Mouse (Mus musculus) embryonic facial prominence, embryonic 15.5 days (tissue): ENCODE data around the gene Unc13d. TPM values are rescaled to one million over a fixed set of nuclear protein-coding genes. Genes with fewer than 3 reads are reported as not detected.

ENCODE experiments used
- ATAC-seq: fragments of 200-750 bp; cut with Nextera tagmentation; 2 replicates; pipeline ENCODE4 v1.8.0; 2017; ENCODE audit warnings: low read depth, moderate TSS enrichment; ENCODE audit not compliant: insufficient number of reproducible peaks, low FRiP score, low TSS enrichment
- H3K27ac ChIP-seq: fragments of 300-500 bp; sonication (generic); replicated peaks from 2 replicates; pipeline ENCODE4 v1.5.1; 2015; ENCODE audit warnings: mild to moderate bottlenecking, inconsistent platforms
- H3K27me3 ChIP-seq: fragments of 300-500 bp; sonication (generic); 2 replicates; pipeline ENCODE4 v1.6.1; 2015; ENCODE audit warnings: inconsistent platforms
- H3K36me3 ChIP-seq: fragments of 300-500 bp; sonication (generic); 2 replicates; pipeline ENCODE4 v1.6.1; 2015; ENCODE audit warnings: mild to moderate bottlenecking, inconsistent platforms
- H3K4me1 ChIP-seq: fragments of 300-500 bp; sonication (generic); 2 replicates; pipeline ENCODE4 v1.6.1; 2015; ENCODE audit warnings: inconsistent platforms
- H3K4me2 ChIP-seq: fragments of 300-500 bp; sonication (generic); replicated peaks from 2 replicates; pipeline ENCODE4 v1.6.1; 2015; ENCODE audit warnings: mild to moderate bottlenecking, inconsistent platforms
- H3K4me3 ChIP-seq: fragments of 300-500 bp; sonication (generic); replicated peaks from 2 replicates; pipeline ENCODE4 v1.5.1; 2015; ENCODE audit warnings: mild to moderate bottlenecking, inconsistent platforms
- H3K9ac ChIP-seq: fragments of 300-500 bp; sonication (generic); 2 replicates; pipeline ENCODE4 v1.6.1; 2015; ENCODE audit warnings: inconsistent platforms
- H3K9me3 ChIP-seq: fragments of 300-500 bp; sonication (generic); replicated peaks from 2 replicates; pipeline ENCODE4 v1.6.1; 2016; ENCODE audit warnings: inconsistent platforms
- WGBS: fragments of 180-500 bp; shearing (Covaris S2); methylation state at CpG from one replicate; pipeline ENCODE4 v1.1.7; 2015; 5-methylcytosine and 5-hydroxymethylcytosine counted together
- polyA plus RNA-seq: library from polyadenylated mRNA; unstranded; fragments of >200 nt; fragmentation: Nextera tagmentation; extraction: Ambion mirVana; gene quantifications from 2 replicates; pipeline ENCODE4 v1.2.1, GENCODE M21; 2015

Unc13d gene
- polyA plus RNA-seq, 1 experiment from 2014 or later = 4.8 TPM

DNA sequence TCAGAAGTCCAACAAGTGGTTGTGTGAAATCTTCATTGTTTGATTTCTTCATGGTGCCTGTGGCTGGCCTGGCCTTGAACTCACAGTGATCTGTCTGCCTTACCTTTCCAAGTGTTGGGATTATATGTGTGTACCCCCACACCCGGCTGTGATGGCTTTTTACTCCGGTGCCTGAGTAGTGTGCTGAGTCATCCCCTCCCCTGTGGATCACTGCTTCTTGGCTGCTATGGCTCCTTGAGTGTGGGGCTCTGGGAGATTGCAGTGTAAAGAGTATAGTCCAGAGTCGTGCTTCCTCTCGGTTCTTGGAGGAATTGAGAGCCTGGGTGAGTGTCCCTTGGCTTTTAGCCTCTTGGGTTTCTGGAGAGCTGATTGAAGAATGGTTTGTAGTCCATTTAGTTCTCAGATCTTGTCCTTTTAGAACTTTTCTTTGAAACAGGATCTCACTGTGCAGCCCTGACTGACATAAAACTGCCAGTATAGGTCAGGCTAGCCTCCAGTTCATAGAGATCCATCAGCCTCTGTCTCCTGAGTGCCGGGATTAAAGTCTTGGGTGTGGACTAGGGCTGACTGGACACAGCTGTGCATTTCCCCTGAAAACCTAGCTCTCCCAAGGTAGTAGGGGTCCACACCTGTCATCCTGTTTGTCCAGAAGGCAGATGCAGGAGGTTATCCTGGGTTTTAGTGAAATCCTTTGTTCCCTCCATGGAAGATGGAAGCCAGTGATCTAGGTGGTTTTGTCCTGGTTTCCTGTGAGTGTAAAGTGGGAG, 35.2 kb downstream of the Unc13d start:
- no peaks in the 10 kb centered on the region for H3K27me3 ChIP-seq
- H3K27ac ChIP-seq = no peak overlapping the region
- H3K9ac ChIP-seq = no peak overlapping the region
- H3K4me3 ChIP-seq = no peak overlapping the region
- no peaks in the 10 kb centered on the region for H3K4me1 ChIP-seq
- no peaks in the 10 kb centered on the region for H3K9me3 ChIP-seq
- H3K4me2 ChIP-seq = no peak overlapping the region
- H3K36me3 ChIP-seq = peaks cover 64% of the 10 kb centered on the region
- ATAC-seq = no peak
- 75% methylated on average over 5 of the region's 5 CpGs for WGBS

DNA sequence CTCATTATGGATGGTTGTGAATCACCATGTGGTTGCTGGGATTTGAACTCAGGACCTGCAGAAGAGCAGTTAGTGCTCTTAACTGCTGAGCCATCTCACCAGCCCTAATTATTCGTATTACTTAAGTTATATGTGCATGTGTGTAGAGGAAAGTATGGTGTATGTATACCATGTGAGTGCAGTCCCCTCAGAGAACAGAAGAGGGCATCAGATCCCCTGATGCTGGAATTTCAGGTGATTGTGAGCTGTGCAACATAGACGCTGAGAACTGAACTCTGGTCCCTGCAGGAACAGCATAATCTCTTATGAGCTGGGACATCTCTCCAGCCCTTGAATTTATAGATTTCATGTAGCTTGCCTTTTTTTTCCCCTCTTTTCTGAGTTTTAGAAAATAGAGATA, 35.9 kb downstream of the Unc13d start:
- no peaks in the 10 kb centered on the region for H3K9me3 ChIP-seq
- no peak for ATAC-seq
- no peak overlapping the region for H3K27ac ChIP-seq
- H3K4me2 ChIP-seq = no peak overlapping the region
- H3K36me3 ChIP-seq = peaks cover 57% of the 10 kb centered on the region
- H3K27me3 ChIP-seq = no peaks in the 10 kb centered on the region
- H3K4me3 ChIP-seq = no peak overlapping the region
- H3K4me1 ChIP-seq = no peaks in the 10 kb centered on the region
- 95% methylated on average over 2 of the region's 2 CpGs for WGBS
- H3K9ac ChIP-seq = no peak overlapping the region

DNA sequence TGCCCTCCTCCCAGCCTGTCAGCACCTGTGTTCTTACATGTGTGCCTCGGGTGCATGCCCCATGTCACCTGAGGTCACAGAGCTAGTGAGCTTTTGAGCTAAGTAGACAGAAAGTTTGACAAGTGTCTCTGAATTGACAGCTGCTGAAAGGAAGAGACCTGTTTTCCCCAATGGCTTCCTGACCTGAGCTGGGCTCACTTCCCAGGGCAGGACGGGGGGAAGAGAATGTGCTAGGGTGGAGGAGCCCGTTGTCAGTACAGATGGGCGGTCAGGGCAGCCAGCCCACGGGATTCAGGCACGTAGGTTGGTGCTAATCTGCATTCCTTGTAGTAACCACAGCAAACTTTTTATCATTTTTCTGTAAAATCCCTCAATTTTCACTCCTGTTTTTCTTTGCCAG, 37.2 kb downstream of the Unc13d start:
- 77% methylated on average over 6 of the region's 6 CpGs for WGBS
- Histone ChIP-seq H3K9ac (no peak overlapping the region), H3K4me1 (no peaks in the 10 kb centered on the region), H3K9me3 (no peaks in the 10 kb centered on the region), H3K27me3 (no peaks in the 10 kb centered on the region), H3K36me3 (peaks cover 49% of the 10 kb centered on the region), H3K4me3 (no peak overlapping the region), H3K27ac (no peak overlapping the region), H3K4me2 (no peak overlapping the region)
- no peak for ATAC-seq

DNA sequence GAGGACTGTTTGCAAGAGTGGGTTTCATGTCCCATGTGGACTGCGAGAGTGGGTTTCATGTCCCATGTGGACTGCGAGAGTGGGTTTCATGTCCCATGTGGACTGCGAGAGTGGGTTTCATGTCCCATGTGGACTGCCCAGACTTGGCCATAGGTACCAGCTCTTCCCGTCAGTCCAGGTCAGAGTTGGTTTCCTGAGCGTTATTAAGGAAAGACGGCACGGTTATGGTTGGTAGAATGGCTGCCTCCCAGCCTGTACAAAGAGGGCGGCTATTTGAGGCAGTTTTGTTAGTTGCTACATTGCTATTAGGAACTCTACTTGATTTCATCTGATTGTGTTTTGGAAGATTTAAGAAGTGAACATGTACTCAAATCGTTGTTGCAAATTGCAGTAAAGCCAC, 39.9 kb downstream of the Unc13d start:
- Histone ChIP-seq H3K4me3 (no peak overlapping the region), H3K27ac (no peak overlapping the region), H3K9ac (no peak overlapping the region), H3K36me3 (peaks cover 45% of the 10 kb centered on the region), H3K4me2 (no peak overlapping the region), H3K9me3 (no peaks in the 10 kb centered on the region), H3K4me1 (0 out of 2 replicates have a peak, but pooled peaks cover under 1% of the 10 kb centered on the region), H3K27me3 (no peaks in the 10 kb centered on the region)
- no peak for ATAC-seq
- 88% methylated on average over 9 of the region's 9 CpGs for WGBS

- 79% methylated on average over 3 of the region's 3 CpGs for WGBS
- Histone ChIP-seq H3K27me3 (no peaks in the 10 kb centered on the region), H3K4me1 (peaks cover 9% of the 10 kb centered on the region), H3K4me2 (no peak overlapping the region), H3K9ac (no peak overlapping the region), H3K9me3 (no peaks in the 10 kb centered on the region), H3K36me3 (peaks cover 40% of the 10 kb centered on the region), H3K4me3 (no peak overlapping the region), H3K27ac (no peak overlapping the region)
- ATAC-seq = no peak
Measured at GRCm38 (mm10) chr11:116036671-116037070, 41.1 kb downstream of the Unc13d start.

DNA sequence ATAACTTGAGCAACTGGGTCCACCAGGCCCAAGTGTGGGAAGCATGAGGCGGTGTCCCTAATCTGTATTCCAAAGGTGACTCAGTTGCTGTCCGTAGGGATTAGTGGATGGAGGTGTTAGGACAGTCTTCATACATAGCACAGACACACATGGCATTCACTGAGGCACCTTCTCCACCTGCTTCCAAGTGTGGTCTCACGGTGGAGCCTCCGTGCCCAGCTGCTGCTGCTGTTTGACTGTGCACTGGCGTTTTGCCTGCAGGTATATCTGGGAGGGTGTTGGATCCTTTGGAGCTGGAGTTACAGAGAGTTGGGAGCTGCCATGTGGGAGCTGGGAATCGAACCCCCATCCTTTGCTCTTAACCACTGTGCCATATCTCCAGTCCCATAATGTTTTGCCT, 43.2 kb downstream of the Unc13d start:
- Histone ChIP-seq H3K4me2 (no peak overlapping the region), H3K4me1 (peaks cover 15% of the 10 kb centered on the region), H3K4me3 (no peak overlapping the region), H3K36me3 (peaks cover 25% of the 10 kb centered on the region), H3K9ac (no peak overlapping the region), H3K27me3 (no peaks in the 10 kb centered on the region), H3K27ac (no peak overlapping the region), H3K9me3 (no peaks in the 10 kb centered on the region)
- no peak for ATAC-seq
- WGBS = 95% methylated on average over 6 of the region's 6 CpGs

GRCm38 (mm10) chr11:116030898-116031845, 46.6 kb downstream of the Unc13d start:
- peaks cover 15% of the 10 kb centered on the region for H3K4me1 ChIP-seq
- H3K9me3 ChIP-seq = no peaks in the 10 kb centered on the region
- H3K27ac ChIP-seq = peak overlapping the region; percentile 100
- no peaks in the 10 kb centered on the region for H3K27me3 ChIP-seq
- 24% methylated on average over 14 of the region's 14 CpGs for WGBS
- no peak for ATAC-seq
- peak overlapping the region; percentile 92 for H3K9ac ChIP-seq
- peak overlapping the region; percentile 79 for H3K4me2 ChIP-seq
- H3K4me3 ChIP-seq = peak overlapping the region; percentile 81
- H3K36me3 ChIP-seq = peaks cover 7% of the 10 kb centered on the region; the same call in 1 of the 2 replicates

- H3K4me1 ChIP-seq = peaks cover 15% of the 10 kb centered on the region
- H3K9me3 ChIP-seq = no peaks in the 10 kb centered on the region
- H3K4me3 ChIP-seq = peak within 1 kb of the TSS; percentile 81
- peak within 1 kb of the TSS; percentile 79 for H3K4me2 ChIP-seq
- peak; percentile 94 for ATAC-seq
- under 1% methylated on average over 66 of the region's 67 CpGs for WGBS
- H3K36me3 ChIP-seq = peaks cover 7% of the 10 kb centered on the region; the same call in 1 of the 2 replicates
- peak within 1 kb of the TSS; percentile 100 for H3K27ac ChIP-seq
- no peaks in the 10 kb centered on the region for H3K27me3 ChIP-seq
- H3K9ac ChIP-seq = peak within 1 kb of the TSS; percentile 92
Measured at GRCm38 (mm10) chr11:116030088-116030897, 47.5 kb downstream of the Unc13d start, which contains the start of gene Unk. Unk (plus strand) TSS chr11:116030322.

DNA sequence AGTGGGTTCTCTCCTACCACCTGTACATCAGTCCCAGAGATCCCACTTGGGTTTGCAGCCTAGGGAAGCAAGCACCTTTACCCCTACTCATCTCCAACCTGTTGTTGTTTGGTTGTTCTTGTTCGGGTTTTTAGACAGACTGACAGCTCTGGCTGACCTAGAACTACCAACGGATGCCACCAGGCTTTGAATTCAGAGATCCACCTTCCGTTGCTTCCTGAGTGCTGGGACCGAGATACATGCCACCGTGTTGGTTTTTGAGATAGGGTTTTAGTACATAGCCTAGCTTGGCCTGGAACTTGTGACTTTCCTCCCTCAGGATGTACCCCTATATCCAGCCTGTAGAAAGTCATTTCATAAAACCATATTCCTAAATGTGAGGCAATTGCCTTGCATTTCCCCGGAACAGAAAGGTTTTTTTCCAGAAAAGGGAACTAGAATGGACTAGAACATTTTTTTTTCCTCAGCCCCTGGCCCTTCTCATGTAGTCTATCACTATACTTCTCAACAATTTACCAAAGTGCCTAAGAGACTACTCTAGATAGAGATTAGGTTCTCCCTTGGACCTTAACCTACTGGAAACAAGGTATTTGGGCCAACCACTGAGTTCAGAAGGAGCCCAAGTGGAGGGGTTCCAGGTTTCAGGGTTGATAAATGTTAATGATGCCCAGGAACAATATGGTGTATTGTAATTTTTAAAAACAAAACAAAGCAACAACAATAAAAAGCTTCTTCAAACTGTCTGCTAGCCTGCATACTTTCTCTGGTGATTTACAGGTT, 48.5 kb downstream of the Unc13d start:
- Histone ChIP-seq H3K4me1 (peaks cover 18% of the 10 kb centered on the region), H3K4me3 (peak overlapping the region; percentile 81), H3K27me3 (no peaks in the 10 kb centered on the region), H3K9me3 (no peaks in the 10 kb centered on the region), H3K36me3 (no peaks in the 10 kb centered on the region), H3K27ac (peak overlapping the region; percentile 100), H3K9ac (peak overlapping the region; percentile 39; the same call in 1 of the 2 replicates), H3K4me2 (peak overlapping the region; percentile 68)
- WGBS = 84% methylated on average over 6 of the region's 6 CpGs
- no peak for ATAC-seq

- Histone ChIP-seq H3K36me3 (no peaks in the 10 kb centered on the region), H3K27ac (no peak overlapping the region), H3K4me1 (peaks cover 18% of the 10 kb centered on the region), H3K9ac (no peak overlapping the region), H3K9me3 (no peaks in the 10 kb centered on the region), H3K27me3 (no peaks in the 10 kb centered on the region), H3K4me3 (no peak overlapping the region), H3K4me2 (no peak overlapping the region)
- no peak for ATAC-seq
- 78% methylated on average over 9 of the region's 9 CpGs for WGBS
Measured at GRCm38 (mm10) chr11:116028177-116028865, 49.4 kb downstream of the Unc13d start.
